Mouse (Mus musculus) forebrain, embryonic 10.5 days (tissue): ENCODE measurements around the gene Pds5a. TPM values are rescaled to one million over a fixed set of nuclear protein-coding genes. Genes with fewer than 3 reads are reported as not detected.
"Not testable (repeated sequence)": the region's sequence is repeated elsewhere in the genome, so short reads cannot be mapped to it uniquely, and the experiment has no call there.

ENCODE experiments used
- DNase-seq: peaks from one replicate; pipeline ENCODE4 v3.0.0-alpha.2; 2017; ENCODE audit warnings: low spot score; ENCODE audit errors: extremely low spot score
- H3K27ac ChIP-seq: fragments of 300-500 bp; sonication (generic); 2 replicates; pipeline ENCODE4 v1.5.1; 2016; ENCODE audit warnings: mild to moderate bottlenecking
- H3K27me3 ChIP-seq: fragments of 300-500 bp; sonication (generic); 2 replicates; pipeline ENCODE4 v1.6.1; 2016; ENCODE audit warnings: mild to moderate bottlenecking; ENCODE audit not compliant: poor library complexity, severe bottlenecking
- H3K36me3 ChIP-seq: fragments of 300-500 bp; sonication (generic); replicated peaks from 2 replicates; pipeline ENCODE4 v1.6.1; 2016; ENCODE audit warnings: mild to moderate bottlenecking, moderate library complexity
- H3K4me1 ChIP-seq: fragments of 300-500 bp; sonication (generic); 2 replicates; pipeline ENCODE4 v1.6.1; 2016
- H3K4me3 ChIP-seq: fragments of 300-500 bp; sonication (generic); 2 replicates; pipeline ENCODE4 v1.5.1; 2016; ENCODE audit warnings: mild to moderate bottlenecking, moderate library complexity
- H3K9me3 ChIP-seq: fragments of 300-500 bp; sonication (generic); 2 replicates; pipeline ENCODE4 v1.6.1; 2016; ENCODE audit warnings: mild to moderate bottlenecking, moderate library complexity
- WGBS: fragments of 180-500 bp; shearing (Covaris S2); methylation state at CpG from one replicate; pipeline ENCODE4 v1.1.7; 2016; 5-methylcytosine and 5-hydroxymethylcytosine counted together
- polyA plus RNA-seq: library from polyadenylated mRNA; unstranded; fragments of >200 nt; fragmentation: Nextera tagmentation; extraction: Ambion mirVana; gene quantifications from 2 replicates; pipeline ENCODE4 v1.2.1, GENCODE M21; 2016

Gene Pds5a
- polyA plus RNA-seq, 1 experiment from 2014 or later: 108 TPM

DNA sequence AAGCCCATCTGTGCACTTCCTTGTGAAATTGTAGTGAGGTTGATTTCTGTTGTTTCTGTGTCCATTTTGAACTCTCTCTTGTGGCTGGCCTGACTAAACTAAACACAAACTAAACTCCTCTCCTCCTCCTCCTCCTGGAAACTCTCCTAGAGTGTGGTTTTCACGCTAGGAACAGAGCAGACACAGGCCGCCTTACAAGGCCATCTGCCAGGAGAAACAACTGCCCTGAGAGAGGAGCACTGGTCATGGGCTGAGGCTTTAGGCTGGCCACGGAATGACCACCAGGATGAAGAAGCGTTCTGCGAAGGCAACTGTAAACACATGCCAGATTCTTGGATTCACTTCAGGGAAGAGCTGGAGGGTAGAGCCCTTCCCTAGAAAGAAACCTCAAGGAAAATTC lies 8.9 kb upstream of the Pds5a start:
- H3K9me3 ChIP-seq: no peaks in the 10 kb centered on the region
- no peak overlapping the region for H3K27ac ChIP-seq
- H3K4me1 ChIP-seq: no peaks in the 10 kb centered on the region
- H3K36me3 ChIP-seq: no peaks in the 10 kb centered on the region
- 91% methylated on average over 5 of the region's 5 CpGs for WGBS
- no peaks in the 10 kb centered on the region for H3K27me3 ChIP-seq
- DNase-seq: no peak
- H3K4me3 ChIP-seq: no peak overlapping the region

DNA sequence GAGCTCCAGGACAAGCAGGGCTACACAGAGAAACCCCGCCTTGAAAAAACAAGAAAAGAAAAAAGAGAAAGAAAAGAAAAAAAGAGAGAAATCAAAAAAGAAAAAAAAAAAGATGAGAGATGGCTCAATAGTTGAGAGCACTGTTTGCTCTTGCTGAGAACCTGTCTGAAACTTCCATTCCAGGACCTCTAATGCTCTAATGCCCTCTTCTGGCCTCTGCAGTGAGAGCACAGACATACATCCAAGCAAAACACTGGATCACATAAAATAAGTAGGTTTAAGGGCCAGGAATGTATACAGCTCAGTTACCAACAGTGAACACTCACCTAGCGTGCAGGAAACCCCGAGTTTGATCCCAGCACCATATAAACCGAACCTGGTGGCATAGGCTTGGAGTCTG lies 8.1 kb upstream of the Pds5a start:
- no peaks in the 10 kb centered on the region for H3K9me3 ChIP-seq
- H3K36me3 ChIP-seq: no peaks in the 10 kb centered on the region
- no peak for DNase-seq
- no peaks in the 10 kb centered on the region for H3K27me3 ChIP-seq
- no peak overlapping the region for H3K27ac ChIP-seq
- no peaks in the 10 kb centered on the region for H3K4me1 ChIP-seq
- WGBS: 82% methylated on average over 4 of the region's 4 CpGs
- no peak overlapping the region for H3K4me3 ChIP-seq

DNA sequence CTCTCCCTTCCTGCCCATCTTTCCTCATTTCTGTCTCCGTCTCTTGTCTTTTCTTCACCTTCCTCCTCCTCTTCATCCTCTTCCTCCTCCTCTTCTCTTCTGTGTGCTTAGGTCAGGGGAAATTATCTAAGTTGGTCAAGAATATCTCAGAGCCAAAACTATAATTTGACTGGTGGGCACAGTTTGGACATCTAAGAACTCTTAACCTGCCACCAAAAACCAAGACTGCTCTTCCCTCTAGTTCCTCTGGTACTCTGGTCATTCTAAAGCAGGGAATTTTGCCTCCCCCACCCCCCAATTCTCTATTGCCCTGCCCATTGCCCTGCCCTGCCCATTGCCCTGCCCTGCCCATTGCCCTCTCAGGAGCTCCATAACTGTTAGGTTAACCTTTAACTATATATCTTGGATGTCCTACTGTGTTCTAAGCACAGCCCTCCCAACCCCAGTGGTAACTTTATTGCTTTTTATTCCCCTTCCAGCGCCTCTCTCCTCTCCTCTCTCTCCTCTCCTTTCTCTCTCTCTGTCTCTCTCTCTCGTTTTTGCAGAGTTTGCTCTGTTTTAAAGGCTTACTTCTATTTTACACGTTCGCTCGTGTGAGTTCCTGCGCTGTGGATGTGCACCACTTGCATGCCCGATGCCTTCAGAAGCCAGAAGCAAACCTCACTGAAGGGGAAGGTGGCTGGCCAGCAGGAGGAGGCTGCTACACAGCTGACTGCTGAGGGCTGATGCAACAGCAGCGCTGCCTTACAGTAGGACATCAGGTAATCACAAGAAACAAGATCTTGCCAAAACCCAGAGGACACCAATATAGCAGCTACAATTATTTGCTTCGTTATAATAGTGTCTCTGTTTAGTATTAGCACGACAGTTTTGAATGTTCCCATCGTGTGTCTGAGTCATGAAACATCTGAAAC lies 6.9 kb upstream of the Pds5a start:
- no peaks in the 10 kb centered on the region for H3K36me3 ChIP-seq
- H3K27ac ChIP-seq: no peak overlapping the region
- WGBS: 78% methylated on average over 12 of the region's 12 CpGs
- DNase-seq: no peak
- H3K9me3 ChIP-seq: no peaks in the 10 kb centered on the region
- no peak overlapping the region for H3K4me3 ChIP-seq
- H3K27me3 ChIP-seq: no peaks in the 10 kb centered on the region
- no peaks in the 10 kb centered on the region for H3K4me1 ChIP-seq

DNA sequence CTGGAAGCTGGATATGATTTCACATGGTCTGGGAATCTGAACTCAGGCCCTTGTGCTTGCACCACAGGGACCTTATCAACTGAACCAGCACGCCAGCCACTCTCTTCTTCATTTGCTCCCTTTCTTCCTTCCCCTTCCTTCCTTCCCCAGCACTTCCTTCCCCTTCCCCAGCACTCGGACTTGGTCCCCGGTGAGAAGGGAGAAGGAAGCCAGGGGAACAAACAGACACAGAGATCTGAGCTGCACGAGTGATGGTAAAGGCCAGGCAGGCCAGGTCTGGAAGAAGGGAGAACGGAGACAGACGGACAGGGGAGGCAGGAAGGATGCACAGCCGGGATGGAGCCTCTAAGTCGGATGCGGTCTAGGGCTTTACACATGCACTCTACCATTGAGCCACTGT lies 5.2 kb upstream of the Pds5a start:
- H3K4me1 ChIP-seq: peaks cover 8% of the 10 kb centered on the region

DNA sequence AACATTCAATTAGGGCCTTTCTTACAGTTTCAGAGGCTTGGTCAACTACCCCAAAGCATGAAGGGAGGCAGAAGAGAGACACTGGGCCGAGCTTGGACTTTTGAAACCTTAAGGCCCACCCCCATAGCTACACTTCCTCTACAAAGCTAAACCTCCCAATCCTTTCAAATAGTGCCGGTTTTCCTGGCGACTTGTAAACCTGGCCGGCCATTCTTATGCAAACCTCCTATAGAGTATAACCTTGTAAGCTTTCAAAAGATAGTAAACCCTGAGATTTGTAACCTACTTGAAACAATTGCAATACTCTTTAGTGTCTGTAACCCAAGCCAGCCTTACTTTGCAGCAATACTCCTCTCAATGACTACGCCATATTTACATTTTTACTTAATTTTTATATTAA lies 2.0 kb upstream of the Pds5a start:
- Histone ChIP-seq H3K4me3 (no peak overlapping the region), H3K27ac (no peak overlapping the region), H3K36me3 (peaks cover 10% of the 10 kb centered on the region), H3K27me3 (no peaks in the 10 kb centered on the region), H3K4me1 (peaks cover 22% of the 10 kb centered on the region), H3K9me3 (no peaks in the 10 kb centered on the region)
- no peak for DNase-seq
- 77% methylated on average over 5 of the region's 5 CpGs for WGBS

More for the DNA sequence above, 5.2 kb upstream of the Pds5a start:
- DNase-seq: no peak
- no peak overlapping the region for H3K27ac ChIP-seq
- H3K9me3 ChIP-seq: no peaks in the 10 kb centered on the region
- no peak overlapping the region for H3K4me3 ChIP-seq
- no peaks in the 10 kb centered on the region for H3K27me3 ChIP-seq
- 78% methylated on average over 9 of the region's 9 CpGs for WGBS
- no peaks in the 10 kb centered on the region for H3K36me3 ChIP-seq

DNA sequence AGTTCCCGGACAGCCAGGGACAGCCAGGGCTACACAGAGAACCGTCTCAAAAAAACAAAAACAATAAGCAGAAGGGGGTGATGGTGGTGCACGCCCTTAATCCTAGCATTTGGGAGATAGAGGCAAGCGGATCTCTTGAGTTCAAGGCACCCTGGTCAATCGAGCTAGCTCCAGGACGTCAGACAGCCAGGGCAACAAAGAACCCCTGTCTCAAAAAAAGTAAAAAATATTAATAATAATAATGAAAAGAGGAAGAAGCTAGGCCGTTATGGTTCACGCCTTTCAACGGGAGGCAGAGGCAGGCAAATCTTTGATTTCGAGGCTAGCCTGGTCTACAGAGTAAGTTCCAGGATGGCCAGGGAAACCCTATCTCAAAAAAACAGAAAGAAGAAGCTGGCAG lies 1.1 kb upstream of the Pds5a start:
- no peak for DNase-seq
- peak overlapping the region; percentile 99 for H3K27ac ChIP-seq
- peak overlapping the region; percentile 99 for H3K4me3 ChIP-seq
- WGBS: 67% methylated on average over 10 of the region's 10 CpGs
- peaks cover 19% of the 10 kb centered on the region for H3K36me3 ChIP-seq
- no peaks in the 10 kb centered on the region for H3K9me3 ChIP-seq
- H3K27me3 ChIP-seq: no peaks in the 10 kb centered on the region
- peaks cover 29% of the 10 kb centered on the region for H3K4me1 ChIP-seq

DNA sequence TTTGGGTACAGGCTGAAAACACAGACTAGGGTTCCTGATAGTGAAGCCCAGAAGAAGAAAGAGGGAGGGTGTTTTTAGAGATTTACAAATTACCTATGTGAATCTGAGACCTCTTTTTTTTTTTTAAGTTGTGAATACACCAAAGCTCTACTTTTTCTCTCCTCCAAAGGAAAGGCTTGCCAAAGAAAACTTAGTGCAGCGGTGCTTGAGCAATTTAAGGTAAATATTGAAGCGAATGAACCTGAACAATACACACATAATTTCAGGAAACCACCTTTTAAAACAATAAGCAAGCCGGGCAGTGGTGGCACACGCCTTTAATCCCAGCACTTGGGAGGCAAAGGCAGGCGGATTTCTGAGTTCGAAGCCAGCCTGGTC lies 675 bp upstream of the Pds5a start:
- 20% methylated on average over 6 of the region's 6 CpGs for WGBS

DNA sequence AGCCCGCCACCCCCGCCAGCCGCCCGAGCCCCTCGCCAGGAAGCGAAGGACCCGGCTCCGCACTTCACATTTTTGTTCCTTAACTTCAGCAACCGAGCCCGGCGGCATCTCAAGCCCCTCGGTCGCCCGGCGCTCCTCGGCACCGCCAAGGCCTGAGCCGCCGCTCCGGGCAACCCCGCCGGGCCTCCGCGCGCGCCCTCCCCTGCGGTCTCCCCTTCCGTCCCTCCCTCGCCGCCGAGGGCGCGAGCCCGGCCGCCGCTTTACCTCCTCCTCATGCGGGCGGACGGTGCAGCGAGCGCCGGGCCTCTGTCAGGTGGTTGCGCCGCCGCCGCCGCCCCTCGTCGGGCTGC lies 612 bp downstream of the Pds5a start:
- Histone ChIP-seq H3K9me3 (no peaks in the 10 kb centered on the region), H3K4me3 (peak overlapping the region; percentile 99), H3K27ac (peak overlapping the region; percentile 99), H3K4me1 (peaks cover 29% of the 10 kb centered on the region), H3K27me3 (no peaks in the 10 kb centered on the region), H3K36me3 (peaks cover 35% of the 10 kb centered on the region)
- under 1% methylated on average over 48 of the region's 49 CpGs for WGBS
- no peak for DNase-seq

More for the DNA sequence above, 675 bp upstream of the Pds5a start:
- Histone ChIP-seq H3K4me3 (peak overlapping the region; percentile 99), H3K27me3 (no peaks in the 10 kb centered on the region), H3K36me3 (peaks cover 22% of the 10 kb centered on the region), H3K4me1 (peaks cover 29% of the 10 kb centered on the region), H3K9me3 (no peaks in the 10 kb centered on the region), H3K27ac (peak overlapping the region; percentile 99)
- DNase-seq: no peak

DNA sequence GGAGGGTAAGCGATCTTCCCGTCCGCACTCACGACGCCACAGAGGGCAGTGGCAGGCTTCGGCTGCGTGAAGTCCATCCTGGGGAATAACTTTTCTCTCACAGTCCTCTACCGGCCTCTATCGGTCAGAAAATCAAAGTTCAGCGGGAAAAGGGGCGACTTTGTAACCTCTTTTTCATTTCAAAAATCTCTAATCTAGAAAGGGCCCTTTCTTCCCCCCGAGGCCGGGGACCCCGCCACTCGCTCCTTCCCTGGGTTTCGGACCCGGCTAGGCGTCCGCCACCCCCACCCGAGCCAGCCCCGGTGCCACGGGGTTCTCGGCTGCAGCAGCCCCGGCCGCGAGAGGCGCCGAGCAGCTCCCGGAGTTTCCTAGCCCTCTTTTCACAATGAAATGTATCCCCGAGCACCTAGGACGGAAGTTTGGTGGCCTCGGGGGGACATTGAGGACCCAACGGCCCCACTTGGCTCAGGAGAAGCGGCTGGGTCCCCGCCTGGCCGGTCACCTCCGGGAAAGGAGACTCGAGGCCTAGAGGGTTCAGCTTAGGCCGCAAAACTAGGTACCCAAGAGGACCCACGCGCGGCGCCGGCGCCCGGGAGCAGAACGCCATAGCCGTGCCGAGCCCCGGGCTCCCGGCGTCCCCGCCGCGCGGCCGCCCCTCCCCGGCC lies 1.1 kb downstream of the Pds5a start:
- DNase-seq: peak; percentile 75
- WGBS: under 1% methylated on average over 57 of the region's 58 CpGs
- no peaks in the 10 kb centered on the region for H3K27me3 ChIP-seq
- no peaks in the 10 kb centered on the region for H3K9me3 ChIP-seq
- H3K36me3 ChIP-seq: peaks cover 40% of the 10 kb centered on the region
- peak overlapping the region; percentile 99 for H3K4me3 ChIP-seq
- H3K4me1 ChIP-seq: peaks cover 29% of the 10 kb centered on the region
- peak overlapping the region; percentile 99 for H3K27ac ChIP-seq

DNA sequence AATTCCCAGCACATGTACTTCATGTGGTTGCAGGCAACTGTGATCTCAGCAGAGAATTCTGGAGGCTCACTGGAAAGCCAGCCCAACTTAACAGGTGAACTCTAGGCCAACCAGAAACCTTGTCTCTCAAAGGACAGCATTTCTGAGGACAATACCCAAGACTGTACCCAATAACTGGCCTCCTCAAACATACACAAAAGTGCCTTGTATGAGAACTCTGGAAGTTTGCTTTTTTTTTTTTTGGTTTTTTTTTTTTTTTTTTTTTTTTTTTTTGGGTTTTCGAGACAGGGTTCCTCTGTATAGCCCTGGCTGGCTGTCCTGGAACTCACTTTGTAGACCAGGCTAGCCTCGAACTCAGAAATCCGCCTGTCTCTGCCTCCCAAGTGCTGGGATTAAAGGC lies 4.0 kb downstream of the Pds5a start:
- peaks cover 68% of the 10 kb centered on the region for H3K36me3 ChIP-seq

DNA sequence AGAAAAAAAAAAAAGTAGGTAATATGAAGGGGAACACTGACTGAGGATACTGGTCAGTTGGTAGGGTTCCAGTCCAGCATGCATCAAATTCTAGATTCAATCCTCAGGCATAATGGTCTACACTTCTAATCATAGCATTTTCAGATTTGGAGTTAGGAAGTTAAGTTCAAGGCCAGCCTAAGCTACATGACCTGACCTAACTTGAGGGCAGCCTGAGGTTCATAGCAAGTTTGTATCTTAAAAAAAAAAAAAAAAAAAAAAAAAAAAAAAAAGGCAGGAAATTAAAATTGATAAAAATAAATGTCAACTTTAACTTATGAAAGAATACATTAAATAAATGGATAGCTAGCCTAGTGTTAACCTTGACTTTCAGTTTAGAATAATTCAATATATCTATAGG lies 5.1 kb downstream of the Pds5a start:
- Histone ChIP-seq H3K27ac (no peak overlapping the region), H3K27me3 (no peaks in the 10 kb centered on the region), H3K36me3 (peaks cover 73% of the 10 kb centered on the region), H3K4me1 (peaks cover 21% of the 10 kb centered on the region), H3K9me3 (no peaks in the 10 kb centered on the region), H3K4me3 (no peak overlapping the region)
- DNase-seq: no peak

More for the DNA sequence above, 4.0 kb downstream of the Pds5a start:
- H3K4me3 ChIP-seq, DNase-seq, H3K27ac ChIP-seq, H3K27me3 ChIP-seq, H3K9me3 ChIP-seq: not testable (repeated sequence)
- 86% methylated on average over 3 of the region's 3 CpGs for WGBS
- peaks cover 27% of the 10 kb centered on the region for H3K4me1 ChIP-seq

DNA sequence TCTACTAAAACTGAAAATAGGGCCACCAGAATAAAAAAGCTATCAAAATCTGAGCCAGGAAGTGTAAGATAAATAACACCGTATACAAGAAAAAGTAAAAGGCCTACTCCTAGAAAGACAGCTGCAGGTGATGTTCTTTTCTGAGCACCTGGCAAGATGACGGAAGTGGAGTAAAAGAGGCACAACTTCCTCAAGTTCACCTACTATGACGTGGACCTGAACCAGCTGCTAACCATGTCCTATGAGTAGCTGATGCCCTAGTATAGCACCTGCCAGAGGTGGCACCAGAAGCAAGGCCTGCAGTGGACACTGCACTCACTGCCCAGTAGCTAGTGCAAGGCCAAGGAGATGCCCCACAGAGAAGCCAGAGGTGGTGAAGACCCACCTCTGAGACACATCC lies 9.3 kb downstream of the Pds5a start:
- WGBS: 96% methylated on average over 3 of the region's 3 CpGs
- H3K36me3 ChIP-seq: peaks cover 78% of the 10 kb centered on the region

DNA sequence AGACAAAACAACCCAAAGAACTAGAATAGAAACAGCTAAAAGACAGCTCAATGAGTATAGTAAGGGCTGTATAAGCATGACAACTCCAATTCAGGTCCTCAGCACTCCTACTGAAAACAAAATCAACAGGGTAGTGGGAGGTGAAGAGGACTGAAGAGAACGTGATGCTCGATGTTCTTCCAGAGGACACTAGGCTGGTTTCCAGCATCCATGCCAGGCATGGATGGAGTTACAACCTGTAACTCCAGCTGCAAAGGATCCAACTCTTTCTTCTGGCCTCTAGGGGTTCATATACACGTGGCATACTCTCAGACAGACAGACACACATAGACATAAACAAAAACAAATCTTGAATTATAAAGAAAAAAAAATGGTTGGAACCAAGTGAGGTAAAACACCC lies 11.3 kb downstream of the Pds5a start:
- H3K36me3 ChIP-seq: peaks cover 68% of the 10 kb centered on the region
- H3K4me1 ChIP-seq: no peaks in the 10 kb centered on the region
- DNase-seq: no peak
- H3K9me3 ChIP-seq: no peaks in the 10 kb centered on the region
- no peak overlapping the region for H3K4me3 ChIP-seq
- WGBS: 86% methylated on average over 3 of the region's 3 CpGs
- H3K27me3 ChIP-seq: no peaks in the 10 kb centered on the region
- H3K27ac ChIP-seq: no peak overlapping the region

More for the DNA sequence above, 9.3 kb downstream of the Pds5a start:
- no peaks in the 10 kb centered on the region for H3K4me1 ChIP-seq
- H3K27me3 ChIP-seq: no peaks in the 10 kb centered on the region
- no peak overlapping the region for H3K27ac ChIP-seq
- no peaks in the 10 kb centered on the region for H3K9me3 ChIP-seq
- no peak overlapping the region for H3K4me3 ChIP-seq
- DNase-seq: no peak
